Mouse (Mus musculus): ENCODE results near the gene Rasl10b. TPM values are rescaled to one million over a fixed set of nuclear protein-coding genes. Genes with fewer than 3 reads are reported as not detected.

Rasl10b gene
- polyA plus RNA-seq, 1 experiment, result 0.08 TPM

- no peaks in the 10 kb centered on the region for H3K27me3 ChIP-seq (ENCODE audit: control insufficient read depth, insufficient read depth, insufficient read length)
- TF ChIP-seq MYOD1 (IDR thresholded peaks at IDR 0.05; ENCODE audit: control insufficient read depth, insufficient read length, low read depth), result peak; percentile 75
- no peak for TF ChIP-seq CEBPB (IDR thresholded peaks at IDR 0.05; ENCODE audit: low read depth)
- no peak overlapping the region for H3K4me3 ChIP-seq (ENCODE audit: insufficient read depth, poor library complexity, severe bottlenecking)
- H3K79me2 ChIP-seq (ENCODE audit: control insufficient read depth, insufficient read depth), result peaks cover 10% of the 10 kb centered on the region
- no peak overlapping the region for H3ac ChIP-seq (ENCODE audit: control insufficient read depth, insufficient read length, low read depth)
- peaks cover 4% of the 10 kb centered on the region for H3K79me3 ChIP-seq (ENCODE audit: low read depth)
- H3K36me3 ChIP-seq (ENCODE audit: control insufficient read depth, insufficient read depth), result no peaks in the 10 kb centered on the region
Measured at GRCm38 (mm10) chr11:83468765-83469164, 59.8 kb downstream of the Rasl10b start.

Other genes with a start within 250 kb of the Rasl10b start
- not detected for gene Slfn4, start 234.0 kb upstream of the Rasl10b start, polyA plus RNA-seq (2012; fragmentation: generic; extraction: Trizol)
- 2.0 TPM for gene Slfn3, start 217.8 kb upstream of the Rasl10b start, polyA plus RNA-seq (2012; fragmentation: generic; extraction: Trizol)
- not detected for gene Slfn14, start 122.4 kb upstream of the Rasl10b start, polyA plus RNA-seq (2012; fragmentation: generic; extraction: Trizol)
- 47.9 TPM for gene Ap2b1, start 110.1 kb upstream of the Rasl10b start, polyA plus RNA-seq (2012; fragmentation: generic; extraction: Trizol)
- gene Pex12, start 106.6 kb upstream of the Rasl10b start, polyA plus RNA-seq (2012; fragmentation: generic; extraction: Trizol), result 6.1 TPM
- not detected for gene Gas2l2, start 20.3 kb downstream of the Rasl10b start, polyA plus RNA-seq (2012; fragmentation: generic; extraction: Trizol)
- 1.5 TPM for gene 1700020L24Rik, start 28.5 kb downstream of the Rasl10b start, polyA plus RNA-seq (2012; fragmentation: generic; extraction: Trizol)
- gene Mmp28, start 53.9 kb downstream of the Rasl10b start, polyA plus RNA-seq (2012; fragmentation: generic; extraction: Trizol), result 2.3 TPM
- gene Taf15, start 63.9 kb downstream of the Rasl10b start, polyA plus RNA-seq (2012; fragmentation: generic; extraction: Trizol), result 44.6 TPM
- gene Heatr9, start 113.0 kb downstream of the Rasl10b start, polyA plus RNA-seq (2012; fragmentation: generic; extraction: Trizol), result not detected
- 0.13 TPM for gene Ccl5, start 121.4 kb downstream of the Rasl10b start, polyA plus RNA-seq (2012; fragmentation: generic; extraction: Trizol)
- gene Ccl9, start 169.5 kb downstream of the Rasl10b start, polyA plus RNA-seq (2012; fragmentation: generic; extraction: Trizol), result 2.5 TPM
- gene Ccl6, start 183.9 kb downstream of the Rasl10b start, polyA plus RNA-seq (2012; fragmentation: generic; extraction: Trizol), result not detected
- gene Rpl9-ps1, start 236.5 kb downstream of the Rasl10b start, polyA plus RNA-seq (2012; fragmentation: generic; extraction: Trizol), result not detected
- not detected for gene Ccl3, start 240.2 kb downstream of the Rasl10b start, polyA plus RNA-seq (2012; fragmentation: generic; extraction: Trizol)

Data from C2C12 (cell line).